Mouse (Mus musculus): ENCODE measurements around the gene Naif1. TPM values are rescaled to one million over a fixed set of nuclear protein-coding genes. Genes with fewer than 3 reads are reported as not detected.

Gene Naif1
- 1 to 10 TPM; 5.5 to 7.1 TPM for polyA plus RNA-seq (2017; shearing (Covaris generic))

- no peak for ATAC-seq
These were observed at the start of gene Naif1 for GRCm38 (mm10) chr2:32449761-32450754. Naif1 (plus strand) TSS chr2:32450457.

GRCm38 (mm10) chr2:32404663-32405062 is 45.6 kb upstream of the Naif1 start:
- ATAC-seq = peak; percentile 93

GRCm38 (mm10) chr2:32407144-32407824 is 43.0 kb upstream of the Naif1 start:
- no peak for ATAC-seq

- ATAC-seq = no peak
These were observed 41.5 kb upstream of the Naif1 start for GRCm38 (mm10) chr2:32408429-32409424.

- no peak for ATAC-seq
These were observed 38.9 kb upstream of the Naif1 start for GRCm38 (mm10) chr2:32411407-32411806.

GRCm38 (mm10) chr2:32412742-32413531 is 37.3 kb upstream of the Naif1 start:
- ATAC-seq = no peak

GRCm38 (mm10) chr2:32413936-32414335 is 36.3 kb upstream of the Naif1 start:
- no peak for ATAC-seq

GRCm38 (mm10) chr2:32415801-32416200 is 34.5 kb upstream of the Naif1 start:
- ATAC-seq = no peak

GRCm38 (mm10) chr2:32416556-32416955 is 33.7 kb upstream of the Naif1 start:
- no peak for ATAC-seq

GRCm38 (mm10) chr2:32417486-32417885 is 32.8 kb upstream of the Naif1 start:
- no peak for ATAC-seq

GRCm38 (mm10) chr2:32418430-32419151 is 31.7 kb upstream of the Naif1 start:
- ATAC-seq = no peak

GRCm38 (mm10) chr2:32419359-32419758 is 30.9 kb upstream of the Naif1 start:
- no peak for ATAC-seq

GRCm38 (mm10) chr2:32420066-32420608 is 30.1 kb upstream of the Naif1 start:
- no peak for ATAC-seq

- ATAC-seq = no peak
These were observed 29.6 kb upstream of the Naif1 start for GRCm38 (mm10) chr2:32420647-32421046.

- ATAC-seq = no peak
These were observed 28.4 kb upstream of the Naif1 start for GRCm38 (mm10) chr2:32421851-32422251.

- ATAC-seq = peak; percentile 76
These were observed 26.6 kb upstream of the Naif1 start for GRCm38 (mm10) chr2:32423481-32424331.

- ATAC-seq = no peak
These were observed 25.5 kb upstream of the Naif1 start for GRCm38 (mm10) chr2:32424796-32425195.

- no peak for ATAC-seq
These were observed 24.7 kb upstream of the Naif1 start for GRCm38 (mm10) chr2:32425568-32425967.

- ATAC-seq = no peak
These were observed 24.1 kb upstream of the Naif1 start for GRCm38 (mm10) chr2:32426141-32426540.

Measured in CD4-positive, CD25-positive, alpha-beta regulatory T cell, adult 4 months (primary cell).